Mouse (Mus musculus) liver, embryonic 14.5 days (tissue): ENCODE measurements around the gene Spsb2. TPM values are rescaled to one million over a fixed set of nuclear protein-coding genes. Genes with fewer than 3 reads are reported as not detected.

Experiments used
- ATAC-seq: fragments of 200-750 bp; cut with Nextera tagmentation; 2 replicates; pipeline ENCODE4 v1.8.0; 2017; ENCODE audit warnings: moderate number of reproducible peaks, mild to moderate bottlenecking, moderate library complexity; ENCODE audit not compliant: insufficient read depth
- DNase-seq, 3 experiments: peaks; one replicate each; pipeline ENCODE4 v3.0.0-alpha.2; 2012 to 2013; ENCODE audit warnings: low read depth in 3 of 3, low spot score in 3 of 3
- H3K27ac ChIP-seq: fragments of 300-500 bp; sonication (generic); 2 replicates; pipeline ENCODE4 v1.5.1; 2014; ENCODE audit warnings: moderate library complexity, mild to moderate bottlenecking, control low read depth, inconsistent platforms
- H3K27me3 ChIP-seq: fragments of 300-500 bp; sonication (generic); 2 replicates; pipeline ENCODE4 v1.6.1; 2014; ENCODE audit warnings: mild to moderate bottlenecking, low read length, moderate library complexity; ENCODE audit not compliant: control insufficient read depth, insufficient read depth
- H3K36me3 ChIP-seq: fragments of 300-500 bp; sonication (generic); replicated peaks from 2 replicates; pipeline ENCODE4 v1.6.1; 2014; ENCODE audit warnings: low read depth; ENCODE audit not compliant: control insufficient read depth, insufficient read depth
- H3K4me1 ChIP-seq, 2 experiments: fragments of 200-500 bp in 1 of 2; fragments of 300-500 bp in 1 of 2; sonication (generic) in 1 of 2; replicated peaks; 2 replicates each; pipeline ENCODE4 v1.6.1; 2012 to 2014; ENCODE audit warnings: antibody characterized with exemption in 1 of 2, inconsistent platforms in 1 of 2, low read length in 1 of 2; ENCODE audit not compliant: control insufficient read depth in 2 of 2, insufficient read depth in 2 of 2
- H3K4me2 ChIP-seq: fragments of 300-500 bp; sonication (generic); 2 replicates; pipeline ENCODE4 v1.6.1; 2014; ENCODE audit warnings: low read depth, mild to moderate bottlenecking, control low read depth, moderate library complexity
- H3K4me3 ChIP-seq, 2 experiments: fragments of 200-500 bp in 1 of 2; fragments of 300-500 bp in 1 of 2; sonication (generic) in 1 of 2; 2 replicates each; pipeline ENCODE4 v1.5.1; 2012 to 2014; ENCODE audit warnings: low read depth in 2 of 2, low read length in 2 of 2, mild to moderate bottlenecking in 2 of 2, control low read depth in 1 of 2, inconsistent platforms in 1 of 2, moderate library complexity in 1 of 2; ENCODE audit not compliant: insufficient read depth in 1 of 2
- H3K9ac ChIP-seq: fragments of 300-500 bp; sonication (generic); replicated peaks from 2 replicates; pipeline ENCODE4 v1.6.1; 2014; ENCODE audit warnings: mild to moderate bottlenecking, control low read depth, moderate library complexity
- H3K9me3 ChIP-seq: fragments of 300-500 bp; sonication (generic); 2 replicates; pipeline ENCODE4 v1.6.1; 2016; ENCODE audit warnings: low read length, mixed read lengths; ENCODE audit not compliant: control insufficient read depth
- CTCF ChIP-seq: IDR thresholded peaks from 2 replicates; pipeline ENCODE4 v1.5.1; 2016; ENCODE audit warnings: antibody characterized with exemption, low read depth, control low read depth
- EP300 ChIP-seq: IDR thresholded peaks from 2 replicates; pipeline ENCODE4 v1.6.1; 2016; ENCODE audit warnings: antibody characterized with exemption, low read depth
- WGBS: fragments of 180-500 bp; shearing (Covaris S2); extraction: QIAGEN DNeasy Blood & Tissue Kit; methylation state at CpG from one replicate; pipeline ENCODE4 v1.1.7; 2014; ENCODE audit not compliant: insufficient replicate concordance; 5-methylcytosine and 5-hydroxymethylcytosine counted together
- polyA plus RNA-seq, 2 experiments: library from polyadenylated mRNA; depleted of rRNA in 1 of 2; stranded (reverse) in 1 of 2; unstranded in 1 of 2; fragments of >200 nt; fragmentation: Nextera tagmentation in 1 of 2; extraction: Ambion mirVana in 1 of 2; gene quantifications; 2 replicates each; pipeline versions ENCODE4 v1.2.1 to v1.2.3; 2012 to 2014

The Spsb2 gene
- polyA plus RNA-seq, 2 experiments, result 4.7 to 5.0 TPM

DNA sequence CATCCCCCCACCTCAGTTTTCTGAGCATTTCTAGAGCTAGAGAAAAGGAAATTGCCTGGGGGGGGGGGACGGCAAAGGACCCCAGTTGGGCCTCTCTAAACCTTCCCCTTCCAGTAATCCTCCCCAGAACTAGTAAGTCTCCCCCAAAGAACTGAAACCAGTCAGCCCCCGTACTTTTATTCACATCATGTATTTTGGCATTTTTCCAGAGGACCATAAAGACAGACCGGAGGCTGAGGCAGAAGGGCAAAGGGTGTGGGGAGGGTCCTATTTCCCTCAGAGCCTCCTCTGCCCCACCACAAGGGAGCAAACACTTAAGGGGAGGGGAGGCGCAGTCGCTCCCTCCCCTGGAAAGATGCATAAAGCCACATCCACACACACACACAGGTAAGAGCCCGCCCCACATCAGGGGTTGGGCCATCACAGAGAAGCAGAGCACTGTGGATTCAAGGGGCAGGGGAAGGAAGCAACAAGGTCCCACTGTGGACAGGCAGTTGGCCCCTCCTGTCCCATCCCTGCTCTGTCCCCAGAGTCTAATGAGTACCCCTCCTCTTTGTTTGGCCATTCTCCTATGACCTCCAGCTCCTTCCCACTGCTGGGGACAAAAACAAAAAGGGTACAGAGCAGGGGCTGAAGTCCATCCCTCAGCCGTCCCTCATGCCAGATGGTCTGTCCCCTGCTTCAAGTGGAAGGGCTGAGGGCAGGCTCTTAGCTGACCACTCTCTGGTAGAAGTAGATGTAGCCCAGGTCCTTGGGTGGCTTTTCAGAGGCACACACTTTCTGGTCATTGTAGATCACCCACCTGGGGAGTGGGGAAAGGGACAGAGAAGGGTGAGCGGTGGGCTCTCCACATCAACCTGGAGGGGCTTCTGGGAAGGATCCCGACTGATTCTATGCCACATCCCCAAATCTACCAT lies 6.7 kb downstream of the Spsb2 start:
- Histone ChIP-seq H3K9me3 (no peaks in the 10 kb centered on the region), H3K4me2 (no peak overlapping the region; the same call in 1 of the 2 replicates), H3K4me3 (no peak overlapping the region), H3K36me3 (peaks cover 35% of the 10 kb centered on the region), H3K4me1 (peaks cover 11 to 17% of the 10 kb centered on the region in 2 experiments), H3K27ac (no peak overlapping the region), H3K27me3 (no peaks in the 10 kb centered on the region), H3K9ac (no peak overlapping the region)
- no peak for DNase-seq
- ATAC-seq, result no peak
- 65% methylated on average over 9 of the region's 9 CpGs for WGBS
- TF ChIP-seq EP300 (no peak), CTCF (0 out of 2 replicates have a peak, but pooled peaks have one; percentile 2)

DNA sequence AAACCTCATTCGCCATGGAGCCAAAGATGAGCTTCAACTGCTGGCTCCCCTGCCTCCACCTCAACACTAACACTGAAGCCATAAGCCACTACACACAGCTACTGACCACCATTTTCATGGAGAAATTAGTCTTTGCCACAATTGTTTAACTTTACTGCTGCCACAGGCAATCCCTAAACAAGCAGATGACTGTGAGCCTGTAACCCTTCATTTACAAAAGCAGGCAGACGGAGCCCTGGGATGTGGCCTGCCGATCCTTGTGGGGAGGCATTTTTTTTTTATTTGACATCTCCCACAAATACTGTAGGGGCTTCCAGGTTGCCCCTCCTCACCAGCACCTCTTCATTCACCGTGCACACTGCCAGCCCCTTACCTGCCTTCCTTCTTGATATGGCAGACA lies 8.2 kb downstream of the Spsb2 start:
- no peaks in the 10 kb centered on the region for H3K27me3 ChIP-seq
- no peak overlapping the region for H3K9ac ChIP-seq
- no peak overlapping the region for H3K27ac ChIP-seq
- no peak overlapping the region for H3K4me2 ChIP-seq
- H3K36me3 ChIP-seq, result peaks cover 38% of the 10 kb centered on the region
- TF ChIP-seq CTCF (no peak), EP300 (no peak)
- H3K4me1 ChIP-seq, result peaks cover 11 to 16% of the 10 kb centered on the region in 2 experiments
- no peaks in the 10 kb centered on the region for H3K9me3 ChIP-seq
- no peak overlapping the region for H3K4me3 ChIP-seq
- ATAC-seq (no peak), DNase-seq (no peak)
- WGBS, result 85% methylated on average over 4 of the region's 4 CpGs

DNA sequence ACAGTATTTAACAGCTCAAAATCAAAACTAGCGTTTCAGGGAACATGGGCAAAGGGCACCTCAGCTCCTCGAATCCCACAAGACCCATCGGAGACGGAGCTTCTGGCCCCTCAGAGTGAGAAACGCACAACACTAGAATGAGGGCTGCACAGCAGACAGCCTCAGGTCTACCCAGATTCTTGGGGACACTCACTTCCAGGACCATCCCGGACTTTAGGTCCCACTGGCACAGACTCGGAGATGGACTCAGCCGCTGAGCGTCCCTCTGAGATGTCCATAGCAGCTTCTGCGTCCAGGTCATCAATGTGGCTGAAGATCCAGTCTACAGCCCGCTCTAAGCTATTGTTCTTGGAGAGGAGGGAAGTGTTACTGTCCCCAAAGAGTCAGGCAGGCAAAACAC lies 8.7 kb downstream of the Spsb2 start:
- H3K4me2 ChIP-seq, result no peak overlapping the region
- no peaks in the 10 kb centered on the region for H3K27me3 ChIP-seq
- no peak overlapping the region for H3K9ac ChIP-seq
- TF ChIP-seq EP300, result no peak
- TF ChIP-seq CTCF, result no peak
- H3K4me3 ChIP-seq, result no peak overlapping the region
- peaks cover 38% of the 10 kb centered on the region for H3K36me3 ChIP-seq
- no peak for ATAC-seq
- H3K9me3 ChIP-seq, result no peaks in the 10 kb centered on the region
- H3K27ac ChIP-seq, result no peak overlapping the region
- 86% methylated on average over 11 of the region's 11 CpGs for WGBS
- peaks cover 11 to 12% of the 10 kb centered on the region in 2 experiments for H3K4me1 ChIP-seq
- DNase-seq, result no peak

DNA sequence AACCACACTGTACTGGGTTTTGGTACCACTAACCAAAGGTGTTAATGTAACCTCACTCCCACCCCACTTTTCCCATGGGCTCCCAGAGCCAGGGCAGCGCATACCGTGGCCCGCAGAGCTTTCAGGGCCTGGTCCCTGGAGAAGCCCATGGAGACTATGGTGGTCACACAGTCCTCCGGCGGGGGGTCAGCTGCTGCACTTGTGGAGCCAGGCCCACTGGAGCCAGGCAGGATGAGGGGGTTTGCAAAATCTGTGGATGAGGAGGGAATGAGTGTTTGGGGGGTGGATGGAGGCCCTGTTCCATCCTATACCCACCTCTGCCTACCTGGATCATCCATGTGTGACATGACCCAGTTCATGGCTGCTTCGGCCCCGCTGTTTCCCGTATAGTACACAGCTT lies 9.1 kb downstream of the Spsb2 start:
- TF ChIP-seq EP300 (no peak), CTCF (no peak)
- peaks cover 34% of the 10 kb centered on the region for H3K36me3 ChIP-seq

DNA sequence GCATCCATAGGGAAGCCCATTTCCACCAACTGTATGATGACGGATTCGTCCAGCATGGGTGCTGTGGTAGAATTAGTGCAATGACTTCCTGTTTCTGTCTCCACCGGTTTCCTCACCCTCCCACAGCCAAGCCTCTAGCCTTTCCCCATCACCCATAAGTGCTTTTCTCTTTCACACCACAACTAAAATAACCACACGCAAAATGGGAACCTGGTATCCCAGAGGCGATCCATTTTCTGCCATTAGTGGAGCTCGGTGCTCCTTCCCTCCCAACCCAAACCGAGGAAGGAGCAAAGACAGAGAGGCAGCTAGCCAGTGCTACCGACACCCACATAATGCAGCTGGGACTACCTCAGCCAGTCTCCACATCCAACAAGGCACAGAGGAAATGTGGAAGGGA lies 9.5 kb downstream of the Spsb2 start:
- Histone ChIP-seq H3K27ac (no peak overlapping the region), H3K4me2 (no peak overlapping the region), H3K4me1 (peaks cover 5% of the 10 kb centered on the region in 2 experiments), H3K4me3 (no peak overlapping the region), H3K36me3 (peaks cover 32% of the 10 kb centered on the region), H3K27me3 (no peaks in the 10 kb centered on the region), H3K9me3 (no peaks in the 10 kb centered on the region), H3K9ac (no peak overlapping the region)
- DNase-seq (no peak), ATAC-seq (no peak)
- WGBS, result 58% methylated on average over 8 of the region's 8 CpGs
- no peak for TF ChIP-seq CTCF
- TF ChIP-seq EP300, result no peak

More for the DNA sequence above, 9.1 kb downstream of the Spsb2 start:
- Histone ChIP-seq H3K4me2 (no peak overlapping the region), H3K4me1 (peaks cover 8 to 9% of the 10 kb centered on the region in 2 experiments), H3K9ac (no peak overlapping the region), H3K27ac (no peak overlapping the region), H3K9me3 (no peaks in the 10 kb centered on the region), H3K4me3 (no peak overlapping the region), H3K27me3 (no peaks in the 10 kb centered on the region)
- ATAC-seq, result no peak
- no peak for DNase-seq
- 89% methylated on average over 8 of the region's 8 CpGs for WGBS
